Mouse (Mus musculus) ES-CJ7 (cell line): ENCODE results near the gene Il4.
"Not testable (repeated sequence)": the region's sequence is repeated elsewhere in the genome, so short reads cannot be mapped to it uniquely, and the experiment has no call there.

Experiments used
- DNase-seq: peaks from one replicate; pipeline ENCODE4 v3.0.0; 2011; ENCODE audit warnings: low read depth, low spot score

Il4 gene

GRCm38 (mm10) chr11:53566646-53567045 lies 51.8 kb downstream of the Il4 start:
- no peak for DNase-seq

GRCm38 (mm10) chr11:53561986-53562385 lies 56.5 kb downstream of the Il4 start:
- DNase-seq: no peak

GRCm38 (mm10) chr11:53559980-53560379 lies 58.5 kb downstream of the Il4 start:
- not testable (repeated sequence) for DNase-seq

- DNase-seq: not testable (repeated sequence)
Measured at GRCm38 (mm10) chr11:53557992-53558391, 60.5 kb downstream of the Il4 start.

- not testable (repeated sequence) for DNase-seq
Measured at GRCm38 (mm10) chr11:53556529-53556928, 61.9 kb downstream of the Il4 start.
